Mouse (Mus musculus) C2C12 (cell line): ENCODE results near the gene Mcrip1. TPM values are rescaled to one million over a fixed set of nuclear protein-coding genes. Genes with fewer than 3 reads are reported as not detected.
"Not testable (repeated sequence)": the region's sequence is repeated elsewhere in the genome, so short reads cannot be mapped to it uniquely, and the experiment has no call there.

Source experiments
- H3K27me3 ChIP-seq: one replicate; pipeline ENCODE4 v1.6.1; 2011; ENCODE audit not compliant: control insufficient read depth, insufficient read depth, insufficient read length
- H3K36me3 ChIP-seq: one replicate; pipeline ENCODE4 v1.6.1; 2011; ENCODE audit not compliant: control insufficient read depth, insufficient read depth
- H3K4me3 ChIP-seq: one replicate; pipeline ENCODE4 v1.5.1; 2011; ENCODE audit warnings: mild to moderate bottlenecking, control low read depth; ENCODE audit not compliant: poor library complexity, insufficient read depth, severe bottlenecking
- H3K79me2 ChIP-seq: one replicate; pipeline ENCODE4 v1.6.1; 2011; ENCODE audit not compliant: control insufficient read depth, insufficient read depth
- H3K79me3 ChIP-seq: one replicate; pipeline ENCODE4 v1.6.1; 2011; ENCODE audit warnings: low read depth, control low read depth
- H3ac ChIP-seq: one replicate; pipeline ENCODE3; 2011; ENCODE audit warnings: low read depth; ENCODE audit not compliant: control insufficient read depth, insufficient read length
- CEBPB ChIP-seq: IDR thresholded peaks from one replicate; pipeline ENCODE4 v1.6.1; 2011; ENCODE audit warnings: low read depth, mild to moderate bottlenecking, control low read depth, moderate library complexity
- CTCF ChIP-seq: IDR thresholded peaks from one replicate; pipeline ENCODE4 v1.5.1; 2011; ENCODE audit not compliant: control insufficient read depth, insufficient read depth, insufficient read length
- FOSL1 ChIP-seq: IDR thresholded peaks from one replicate; pipeline ENCODE4 v1.8.0; 2011; ENCODE audit warnings: mild to moderate bottlenecking, low read length; ENCODE audit not compliant: poor library complexity, insufficient read depth, severe bottlenecking
- MAX ChIP-seq: IDR thresholded peaks from one replicate; pipeline ENCODE4 v1.6.1; 2011; ENCODE audit warnings: mild to moderate bottlenecking, control low read depth
- MYOD1 ChIP-seq: IDR thresholded peaks from one replicate; pipeline ENCODE4 v1.6.1; 2011; ENCODE audit warnings: low read depth; ENCODE audit not compliant: control insufficient read depth, insufficient read length
- MYOG ChIP-seq: IDR thresholded peaks from one replicate; pipeline ENCODE4 v1.6.1; 2011; ENCODE audit not compliant: control insufficient read depth, insufficient read length; ENCODE audit errors: extremely low read depth
- USF1 ChIP-seq: IDR thresholded peaks from one replicate; pipeline ENCODE4 v1.6.1; 2011; ENCODE audit warnings: low read depth, mild to moderate bottlenecking, control low read depth, moderate library complexity
- polyA plus RNA-seq: library from polyadenylated mRNA; unstranded; fragments of >200 nt; fragmentation: generic; extraction: Trizol; gene quantifications from one replicate; pipeline ENCODE4 v1.2.1, GENCODE M21; 2012; ENCODE audit warnings: missing spikeins

Mcrip1 gene
- polyA plus RNA-seq, 1 experiment = 90.7 TPM

GRCm38 (mm10) chr11:120583937-120584336, 34.4 kb upstream of the Mcrip1 start:
- H3ac ChIP-seq = no peak overlapping the region
- peaks cover 38% of the 10 kb centered on the region for H3K79me2 ChIP-seq
- peaks cover 22% of the 10 kb centered on the region for H3K79me3 ChIP-seq
- no peaks in the 10 kb centered on the region for H3K27me3 ChIP-seq
- TF ChIP-seq CTCF (no peak), MYOG (no peak), USF1 (no peak), MAX (no peak), CEBPB (no peak), FOSL1 (no peak), MYOD1 (no peak)
- peaks cover 73% of the 10 kb centered on the region for H3K36me3 ChIP-seq
- no peak overlapping the region for H3K4me3 ChIP-seq

- Histone ChIP-seq H3K36me3 (peaks cover 73% of the 10 kb centered on the region), H3K79me2 (peaks cover 40% of the 10 kb centered on the region), H3K79me3 (peaks cover 24% of the 10 kb centered on the region)
- not testable (repeated sequence) for H3K4me3 ChIP-seq, H3K27me3 ChIP-seq, H3ac ChIP-seq
Measured at GRCm38 (mm10) chr11:120582982-120583293, 33.4 kb upstream of the Mcrip1 start.

- H3K79me3 ChIP-seq = peaks cover 24% of the 10 kb centered on the region
- H3ac ChIP-seq = no peak overlapping the region
- no peaks in the 10 kb centered on the region for H3K27me3 ChIP-seq
- no peak overlapping the region for H3K4me3 ChIP-seq
- H3K79me2 ChIP-seq = peaks cover 45% of the 10 kb centered on the region
- peaks cover 73% of the 10 kb centered on the region for H3K36me3 ChIP-seq
- TF ChIP-seq USF1 (no peak), CTCF (no peak), MYOG (no peak), MAX (no peak), FOSL1 (no peak)
Measured at GRCm38 (mm10) chr11:120582268-120582981, 32.9 kb upstream of the Mcrip1 start.

GRCm38 (mm10) chr11:120581490-120582267, 32.2 kb upstream of the Mcrip1 start, which contains the start of gene Arhgdia:
TSS of gene Arhgdia (minus strand) at chr11:120581624.
- Histone ChIP-seq H3K4me3 (peak within 1 kb of the TSS; percentile 97), H3K36me3 (peaks cover 73% of the 10 kb centered on the region), H3K27me3 (no peaks in the 10 kb centered on the region), H3ac (peak within 1 kb of the TSS; percentile 69), H3K79me3 (peaks cover 24% of the 10 kb centered on the region), H3K79me2 (peaks cover 45% of the 10 kb centered on the region)
- TF ChIP-seq USF1 (no peak), CTCF (peak; percentile 14), MAX (peak; percentile 99)

GRCm38 (mm10) chr11:120580871-120581331, 31.4 kb upstream of the Mcrip1 start:
- Histone ChIP-seq H3K4me3 (peak overlapping the region; percentile 97), H3K79me3 (peaks cover 24% of the 10 kb centered on the region), H3K79me2 (peaks cover 45% of the 10 kb centered on the region), H3K36me3 (peaks cover 72% of the 10 kb centered on the region), H3K27me3 (no peaks in the 10 kb centered on the region), H3ac (peak overlapping the region; percentile 69)
- TF ChIP-seq CEBPB (no peak), MYOG (no peak), MYOD1 (no peak), CTCF (no peak), USF1 (no peak), FOSL1 (no peak), MAX (no peak)

- Histone ChIP-seq H3K79me3 (peaks cover 24% of the 10 kb centered on the region), H3K36me3 (peaks cover 65% of the 10 kb centered on the region), H3K27me3 (no peaks in the 10 kb centered on the region), H3K79me2 (peaks cover 45% of the 10 kb centered on the region), H3ac (peak overlapping the region; percentile 69), H3K4me3 (peak overlapping the region; percentile 97)
- TF ChIP-seq USF1 = no peak
- TF ChIP-seq MAX = no peak
- TF ChIP-seq CTCF = no peak
Measured at GRCm38 (mm10) chr11:120580190-120580589, 30.7 kb upstream of the Mcrip1 start.
